9 mouse cellular contexts compared by ENCODE assay signal in the genomic region with DNA sequence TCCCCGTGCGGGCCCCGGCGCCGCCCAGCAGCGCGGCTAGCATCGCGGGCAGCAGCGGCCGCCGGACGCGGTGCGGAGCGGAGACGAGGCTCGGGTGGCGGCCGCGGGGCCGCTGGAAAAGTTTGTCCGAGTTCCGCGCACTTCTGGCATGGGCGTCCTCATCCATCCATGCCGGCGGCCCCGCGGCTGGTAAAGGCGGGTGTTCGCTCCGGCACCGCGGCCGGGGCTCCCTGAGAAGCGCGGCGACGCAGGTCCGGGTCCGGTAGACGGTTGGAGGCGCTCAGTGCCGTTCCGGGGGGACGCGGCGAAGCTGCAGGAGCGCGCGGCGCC. TPM values are rescaled to one million over a fixed set of nuclear protein-coding genes. Genes with fewer than 3 reads are reported as not detected.
DNase-seq lines count a peak whose midpoint lies in the region; ATAC-seq and TF ChIP-seq lines count a peak whose summit lies in the region.
"Had no signal": no experiment of that assay in that cellular context is flagged by ENCODE, and none has a peak within 500 bp of the region (broad histone marks: within the 10 kb centered on the region; RNA-seq: fewer than 3 reads in every experiment).

No protein-coding gene starts in this region.

- under 1% methylated on average over 53 of the region's 53 CpGs for WGBS in heart, embryonic 12.5 days
- under 1% methylated on average over 52 of the region's 53 CpGs for WGBS in forebrain, embryonic 14.5 days
- under 1% methylated on average over 53 of the region's 53 CpGs for WGBS in liver, embryonic 15.5 days (ENCODE audit: insufficient replicate concordance)

- H3K27ac ChIP-seq in heart, embryonic 12.5 days (ENCODE audit: poor library complexity, severe bottlenecking) = peak overlapping the region; percentile 97
- 0 out of 2 replicates have a peak overlapping the region, but pooled peaks have one; percentile 25 for H3K27ac ChIP-seq in ES-Bruce4 (ENCODE audit: insufficient read depth, low read length)
- peak overlapping the region; percentile 96 for H3K27ac ChIP-seq in forebrain, embryonic 14.5 days (ENCODE audit: low read depth, low read length)
- H3K27ac ChIP-seq in liver, embryonic 15.5 days (replicated peaks) = peak overlapping the region; percentile 24; the same call in 1 of the 2 replicates

- peak overlapping the region; percentile 93 for H3K4me2 ChIP-seq in heart, embryonic 12.5 days
- H3K4me2 ChIP-seq in forebrain, embryonic 14.5 days (ENCODE audit: low read length) = peak overlapping the region; percentile 90
- H3K4me2 ChIP-seq in liver, embryonic 15.5 days = peak overlapping the region; percentile 68

- TF ChIP-seq EP300 in ES-Bruce4 (IDR thresholded peaks at IDR 0.05; ENCODE audit: insufficient read depth, low read depth, low read length) = no peak

- no peaks in the 10 kb centered on the region for H3K9me3 ChIP-seq in heart, embryonic 12.5 days (replicated peaks)
- no peaks in the 10 kb centered on the region for H3K9me3 ChIP-seq in ES-Bruce4 (replicated peaks; ENCODE audit: control insufficient read depth, insufficient read depth, low read length, poor library complexity, severe bottlenecking)
- no peaks in the 10 kb centered on the region for H3K9me3 ChIP-seq in forebrain, embryonic 14.5 days (replicated peaks; ENCODE audit: control insufficient read depth, low read length)
- no peaks in the 10 kb centered on the region for H3K9me3 ChIP-seq in liver, embryonic 15.5 days (replicated peaks)

- peak overlapping the region; percentile 87 for H3K9ac ChIP-seq in heart, embryonic 12.5 days
- H3K9ac ChIP-seq in ES-Bruce4 (ENCODE audit: low read depth, poor library complexity, severe bottlenecking) = peak overlapping the region; percentile 93
- peak overlapping the region; percentile 95 for H3K9ac ChIP-seq in forebrain, embryonic 14.5 days (ENCODE audit: low read length)
- H3K9ac ChIP-seq in liver, embryonic 15.5 days = no peak overlapping the region

- H3K4me1 ChIP-seq in heart, embryonic 12.5 days (replicated peaks) = peaks cover 25% of the 10 kb centered on the region
- no peaks in the 10 kb centered on the region for H3K4me1 ChIP-seq in ES-Bruce4 (ENCODE audit: control insufficient read depth, insufficient read depth, low read length)
- H3K4me1 ChIP-seq in forebrain, embryonic 14.5 days (ENCODE audit: control insufficient read depth, insufficient read depth, low read length) = peaks cover 21% of the 10 kb centered on the region
- H3K4me1 ChIP-seq in liver, embryonic 15.5 days (replicated peaks) = no peaks in the 10 kb centered on the region; the same call in 1 of the 2 replicates

- no peak for DNase-seq in heart, adult 8-10 months (ENCODE audit: low spot score)
- DNase-seq in forebrain, embryonic 14.5 days (ENCODE audit: low spot score) = no peak
- DNase-seq in urinary bladder, postnatal 36 days (ENCODE audit: low spot score in 2 of 2) = no peak
- no peak for DNase-seq in natural killer cell, adult 2 months (ENCODE audit: low spot score in 2 of 2)
- DNase-seq in layer of hippocampus, postnatal 14 days (ENCODE audit: low spot score in 2 of 2) = no peak

- no peak for ATAC-seq in heart, embryonic 12.5 days (ENCODE audit: insufficient number of reproducible peaks, low FRiP score)
- no peak for ATAC-seq in forebrain, embryonic 14.5 days
- ATAC-seq in liver, embryonic 15.5 days (ENCODE audit: insufficient read depth) = no peak

- TF ChIP-seq POLR2A in ES-Bruce4 (IDR thresholded peaks at IDR 0.05; ENCODE audit: insufficient read depth, low read length) = no peak

- no peaks in the 10 kb centered on the region for H3K27me3 ChIP-seq in heart, embryonic 12.5 days (replicated peaks)
- no peaks in the 10 kb centered on the region for H3K27me3 ChIP-seq in ES-Bruce4 (ENCODE audit: control insufficient read depth, insufficient read depth, low read length, poor library complexity, severe bottlenecking)
- peaks cover 3% of the 10 kb centered on the region; the same call in 1 of the 2 replicates for H3K27me3 ChIP-seq in forebrain, embryonic 14.5 days (replicated peaks; ENCODE audit: control insufficient read depth, insufficient read depth, low read length)
- peaks cover 80% of the 10 kb centered on the region for H3K27me3 ChIP-seq in liver, embryonic 15.5 days
- H3K27me3 ChIP-seq: CH12.LX had no signal

- H3K36me3 ChIP-seq in heart, embryonic 12.5 days = no peaks in the 10 kb centered on the region
- no peaks in the 10 kb centered on the region for H3K36me3 ChIP-seq in ES-Bruce4 (ENCODE audit: control insufficient read depth, insufficient read depth, low read length, poor library complexity, severe bottlenecking)
- H3K36me3 ChIP-seq in forebrain, embryonic 14.5 days (ENCODE audit: control insufficient read depth, insufficient read depth, low read length) = no peaks in the 10 kb centered on the region
- H3K36me3 ChIP-seq in liver, embryonic 15.5 days (replicated peaks) = no peaks in the 10 kb centered on the region

- peak overlapping the region; percentile 71 for H3K4me3 ChIP-seq in heart, embryonic 12.5 days
- H3K4me3 ChIP-seq in ES-Bruce4 (ENCODE audit: low read depth, low read length) = peak overlapping the region; percentile 68
- peak overlapping the region; percentile 81 for H3K4me3 ChIP-seq in forebrain, embryonic 14.5 days (ENCODE audit: low read depth, low read length)
- peak overlapping the region; percentile 48 for H3K4me3 ChIP-seq in liver, embryonic 15.5 days (replicated peaks)

- no peak for TF ChIP-seq CTCF in ES-Bruce4 (IDR thresholded peaks at IDR 0.05; ENCODE audit: low read depth, low read length)

RNA-seq across cellular contexts. Expression of gene Gas1, which starts 0.4 kb away (rescaled TPM):
- polyA plus RNA-seq in heart, embryonic 12.5 days (2016; fragmentation: Nextera tagmentation; extraction: Ambion mirVana) = 55.2 and 56.6 TPM in 2 replicates
- total RNA-seq in heart, adult 8-10 months (2022) = 10 to 100 TPM; 17.6 to 23.8 (median 21.2) TPM
- 2.6 and 3.5 TPM in 2 replicates for polyA plus RNA-seq in ES-Bruce4 (2011; ENCODE audit: insufficient read depth, insufficient read length, low read depth, missing spikeins)
- polyA plus RNA-seq in forebrain, embryonic 14.5 days (2014; fragmentation: Nextera tagmentation; extraction: Ambion mirVana) = 30.5 and 40.6 TPM in 2 replicates
- 3.2 and 3.5 TPM in 2 replicates for polyA plus RNA-seq in liver, embryonic 15.5 days (2015; fragmentation: Nextera tagmentation; extraction: Ambion mirVana)
- total RNA-seq in layer of hippocampus, postnatal 14 days (2021) = 10 to 100 TPM; 11.5 to 11.8 TPM
- total RNA-seq: CH12.LX had no signal

Comparison
In these comparisons a context has a peak if more than half of its experiments do, and no peak if none do; other contexts are left out.
1. H3K27ac ChIP-seq: peak in every context shown above with its lines; median percentile 97 in heart, embryonic 12.5 days; 96 in forebrain, embryonic 14.5 days; 25 in ES-Bruce4; 24 in liver, embryonic 15.5 days.